Mouse (Mus musculus) embryonic facial prominence, embryonic 14.5 days (tissue): ENCODE results near the gene Plpp6. TPM values are rescaled to one million over a fixed set of nuclear protein-coding genes. Genes with fewer than 3 reads are reported as not detected.
A peak's percentile ranks its signal among the peaks of the same experiment; 100 is the strongest.

Experiments used
- ATAC-seq: fragments of 200-750 bp; cut with Nextera tagmentation; 2 replicates; pipeline ENCODE4 v1.8.0; 2017; ENCODE audit warnings: low read depth, moderate number of reproducible peaks, moderate TSS enrichment
- DNase-seq: peaks from one replicate; pipeline ENCODE4 v3.0.0-alpha.2; 2015; ENCODE audit warnings: low spot score
- H3K27ac ChIP-seq: fragments of 300-500 bp; sonication (generic); replicated peaks from 2 replicates; pipeline ENCODE4 v1.5.1; 2014; ENCODE audit warnings: low read depth, mild to moderate bottlenecking, low read length, moderate library complexity
- H3K27me3 ChIP-seq: fragments of 300-500 bp; sonication (generic); replicated peaks from 2 replicates; pipeline ENCODE4 v1.6.1; 2014; ENCODE audit warnings: low read length; ENCODE audit not compliant: control insufficient read depth, insufficient read depth
- H3K36me3 ChIP-seq: fragments of 300-500 bp; sonication (generic); 2 replicates; pipeline ENCODE4 v1.6.1; 2014; ENCODE audit warnings: low read length, mixed read lengths; ENCODE audit not compliant: control insufficient read depth, insufficient read depth
- H3K4me1 ChIP-seq: fragments of 300-500 bp; sonication (generic); 2 replicates; pipeline ENCODE4 v1.6.1; 2014; ENCODE audit warnings: antibody characterized with exemption, low read length; ENCODE audit not compliant: control insufficient read depth, insufficient read depth
- H3K4me2 ChIP-seq: fragments of 300-500 bp; sonication (generic); 2 replicates; pipeline ENCODE4 v1.6.1; 2014; ENCODE audit warnings: low read depth, mild to moderate bottlenecking, low read length, moderate library complexity, mixed read lengths
- H3K4me3 ChIP-seq: fragments of 300-500 bp; sonication (generic); 2 replicates; pipeline ENCODE4 v1.5.1; 2014; ENCODE audit warnings: low read depth, mild to moderate bottlenecking, low read length
- H3K9ac ChIP-seq: fragments of 300-500 bp; sonication (generic); 2 replicates; pipeline ENCODE4 v1.6.1; 2014; ENCODE audit warnings: low read depth, mild to moderate bottlenecking, low read length, moderate library complexity, mixed read lengths
- H3K9me3 ChIP-seq: fragments of 300-500 bp; sonication (generic); 2 replicates; pipeline ENCODE4 v1.6.1; 2016; ENCODE audit warnings: low read length; ENCODE audit not compliant: control insufficient read depth
- WGBS: fragments of 180-500 bp; shearing (Covaris S2); extraction: QIAGEN DNeasy Blood & Tissue Kit; methylation state at CpG from one replicate; pipeline ENCODE4 v1.1.7; 2014; 5-methylcytosine and 5-hydroxymethylcytosine counted together
- polyA plus RNA-seq: library from polyadenylated mRNA; unstranded; fragments of >200 nt; fragmentation: Nextera tagmentation; extraction: Ambion mirVana; gene quantifications from 2 replicates; pipeline ENCODE4 v1.2.1, GENCODE M21; 2014

The Plpp6 gene
- polyA plus RNA-seq: 8.4 and 9.3 TPM in 2 replicates

GRCm38 (mm10) chr19:28963842-28964551 lies at the start of gene Plpp6:
TSS of gene Plpp6 (plus strand) at chr19:28963953.
- peaks cover 13% of the 10 kb centered on the region for H3K4me1 ChIP-seq
- no peaks in the 10 kb centered on the region for H3K9me3 ChIP-seq
- DNase-seq: peak; percentile 89
- no peaks in the 10 kb centered on the region for H3K36me3 ChIP-seq
- H3K27ac ChIP-seq: 0 out of 2 replicates have a peak within 1 kb of the TSS, but pooled peaks have one; percentile 10
- peak within 1 kb of the TSS; percentile 83 for H3K4me3 ChIP-seq
- H3K27me3 ChIP-seq: no peaks in the 10 kb centered on the region
- WGBS: 1% methylated on average over 34 of the region's 73 CpGs
- peak within 1 kb of the TSS; percentile 85 for H3K9ac ChIP-seq
- H3K4me2 ChIP-seq: peak within 1 kb of the TSS; percentile 92
- ATAC-seq: peak; percentile 92

GRCm38 (mm10) chr19:28914598-28914997 lies 49.2 kb upstream of the Plpp6 start:
- H3K9ac ChIP-seq: no peak overlapping the region
- no peak overlapping the region for H3K4me3 ChIP-seq
- no peaks in the 10 kb centered on the region for H3K36me3 ChIP-seq
- WGBS: 73% methylated on average over 6 of the region's 6 CpGs
- no peak overlapping the region for H3K27ac ChIP-seq
- DNase-seq: no peak
- ATAC-seq: no peak
- no peaks in the 10 kb centered on the region for H3K9me3 ChIP-seq
- H3K4me1 ChIP-seq: no peaks in the 10 kb centered on the region
- no peaks in the 10 kb centered on the region for H3K27me3 ChIP-seq
- no peak overlapping the region for H3K4me2 ChIP-seq

- no peak overlapping the region for H3K27ac ChIP-seq
- ATAC-seq (no peak), DNase-seq (no peak)
- no peaks in the 10 kb centered on the region for H3K9me3 ChIP-seq
- H3K4me3 ChIP-seq: no peak overlapping the region
- H3K4me2 ChIP-seq: no peak overlapping the region
- H3K9ac ChIP-seq: no peak overlapping the region
- H3K27me3 ChIP-seq: no peaks in the 10 kb centered on the region
- no peaks in the 10 kb centered on the region for H3K36me3 ChIP-seq
- WGBS: 71% methylated on average over 2 of the region's 2 CpGs
- no peaks in the 10 kb centered on the region for H3K4me1 ChIP-seq
Observed at GRCm38 (mm10) chr19:28915602-28916250, 48.0 kb upstream of the Plpp6 start.

- no peaks in the 10 kb centered on the region for H3K9me3 ChIP-seq
- DNase-seq (no peak), ATAC-seq (no peak)
- no peaks in the 10 kb centered on the region for H3K4me1 ChIP-seq
- no peaks in the 10 kb centered on the region for H3K36me3 ChIP-seq
- H3K9ac ChIP-seq: no peak overlapping the region
- 60% methylated on average over 4 of the region's 4 CpGs for WGBS
- H3K27me3 ChIP-seq: no peaks in the 10 kb centered on the region
- H3K4me2 ChIP-seq: no peak overlapping the region
- H3K4me3 ChIP-seq: no peak overlapping the region
- H3K27ac ChIP-seq: no peak overlapping the region
Observed at GRCm38 (mm10) chr19:28916492-28916891, 47.3 kb upstream of the Plpp6 start.

GRCm38 (mm10) chr19:28917839-28918238 lies 45.9 kb upstream of the Plpp6 start:
- Histone ChIP-seq H3K4me3 (no peak overlapping the region), H3K4me1 (no peaks in the 10 kb centered on the region), H3K4me2 (no peak overlapping the region), H3K9ac (no peak overlapping the region), H3K27ac (no peak overlapping the region), H3K9me3 (no peaks in the 10 kb centered on the region), H3K36me3 (no peaks in the 10 kb centered on the region), H3K27me3 (no peaks in the 10 kb centered on the region)
- WGBS: 89% methylated on average over 5 of the region's 5 CpGs
- ATAC-seq: no peak
- no peak for DNase-seq

GRCm38 (mm10) chr19:28926366-28926765 lies 37.4 kb upstream of the Plpp6 start:
- Histone ChIP-seq H3K9me3 (no peaks in the 10 kb centered on the region), H3K4me1 (no peaks in the 10 kb centered on the region), H3K4me3 (no peak overlapping the region), H3K36me3 (no peaks in the 10 kb centered on the region), H3K4me2 (no peak overlapping the region), H3K27me3 (no peaks in the 10 kb centered on the region), H3K27ac (no peak overlapping the region), H3K9ac (no peak overlapping the region)
- no peak for DNase-seq
- WGBS: 86% methylated on average over 5 of the region's 5 CpGs
- no peak for ATAC-seq

GRCm38 (mm10) chr19:28927396-28927795 lies 36.4 kb upstream of the Plpp6 start:
- Histone ChIP-seq H3K4me3 (no peak overlapping the region), H3K27ac (no peak overlapping the region), H3K36me3 (no peaks in the 10 kb centered on the region), H3K9ac (no peak overlapping the region), H3K9me3 (no peaks in the 10 kb centered on the region), H3K4me1 (no peaks in the 10 kb centered on the region), H3K4me2 (no peak overlapping the region), H3K27me3 (no peaks in the 10 kb centered on the region)
- DNase-seq: no peak
- ATAC-seq: no peak
- WGBS: 60% methylated on average over 4 of the region's 4 CpGs

- ATAC-seq (no peak), DNase-seq (no peak)
- no peaks in the 10 kb centered on the region for H3K36me3 ChIP-seq
Observed at GRCm38 (mm10) chr19:28929034-28929433, 34.7 kb upstream of the Plpp6 start.

GRCm38 (mm10) chr19:28934897-28935296 lies 28.9 kb upstream of the Plpp6 start:
- no peak overlapping the region for H3K4me3 ChIP-seq
- no peak overlapping the region for H3K9ac ChIP-seq
- H3K36me3 ChIP-seq: no peaks in the 10 kb centered on the region
- H3K27ac ChIP-seq: no peak overlapping the region
- no peaks in the 10 kb centered on the region for H3K27me3 ChIP-seq
- H3K4me2 ChIP-seq: no peak overlapping the region
- WGBS: 78% methylated on average over 3 of the region's 3 CpGs
- no peak for DNase-seq
- H3K9me3 ChIP-seq: no peaks in the 10 kb centered on the region
- H3K4me1 ChIP-seq: no peaks in the 10 kb centered on the region
- ATAC-seq: no peak

More at GRCm38 (mm10) chr19:28929034-28929433, 34.7 kb upstream of the Plpp6 start:
- no peak overlapping the region for H3K4me3 ChIP-seq
- H3K27me3 ChIP-seq: no peaks in the 10 kb centered on the region
- H3K4me1 ChIP-seq: no peaks in the 10 kb centered on the region
- H3K9me3 ChIP-seq: no peaks in the 10 kb centered on the region
- H3K27ac ChIP-seq: no peak overlapping the region
- no peak overlapping the region for H3K9ac ChIP-seq
- no peak overlapping the region for H3K4me2 ChIP-seq
